Mouse (Mus musculus): ENCODE measurements around the gene Chchd3.

DNA sequence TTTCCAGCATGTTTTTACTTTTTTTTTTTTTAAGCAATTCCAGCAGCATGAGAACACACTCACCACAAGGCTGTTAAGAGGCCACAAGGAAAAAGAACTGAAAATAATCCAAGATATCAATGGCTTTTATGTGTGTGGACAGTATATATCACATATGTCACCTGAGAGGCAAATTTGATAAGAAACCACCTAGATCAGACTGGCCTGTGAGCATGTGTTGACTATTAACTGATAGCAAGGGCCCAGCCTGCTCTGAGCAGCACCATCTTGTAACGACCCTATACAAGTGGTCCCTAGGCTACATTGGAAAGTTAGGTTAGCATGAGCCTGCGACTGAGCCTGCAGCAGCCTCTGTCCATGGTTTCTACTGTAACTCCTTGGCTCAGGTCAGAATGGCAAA is 166.0 kb downstream of the Chchd3 start:
- no peak for TF ChIP-seq POLR2A (IDR thresholded peaks at IDR 0.05; ENCODE audit: control insufficient read depth, extremely low read depth, insufficient read depth, low read length, poor library complexity)
- no peak for TF ChIP-seq CTCF (IDR thresholded peaks at IDR 0.05; ENCODE audit: borderline replicate concordance, control insufficient read depth, extremely low read depth, insufficient read depth, low read length, poor library complexity)

All from thymus, adult 2 months (tissue).